Comparison of ENCODE assay signal across 8 mouse cellular contexts in genomic region chr9:96712758-96713471, GRCm38 (mm10). TPM values are rescaled to one million over a fixed set of nuclear protein-coding genes. Genes with fewer than 3 reads are reported as not detected.
A peak's percentile ranks its signal among the peaks of the same experiment; 100 is the strongest.
DNase-seq lines count a peak whose midpoint lies in the region; ATAC-seq and TF ChIP-seq lines count a peak whose summit lies in the region.

No protein-coding gene starts in this region.

- no peaks in the 10 kb centered on the region for H3K9me3 ChIP-seq in G1E (replicated peaks)
- no peaks in the 10 kb centered on the region for H3K9me3 ChIP-seq in intestine, embryonic 16.5 days (ENCODE audit: control insufficient read depth, low read length)

- no peaks in the 10 kb centered on the region for H3K27me3 ChIP-seq in G1E (ENCODE audit: insufficient read depth, low read length)
- H3K27me3 ChIP-seq in intestine, embryonic 16.5 days (replicated peaks; ENCODE audit: control insufficient read depth, insufficient read depth, low read length) = no peaks in the 10 kb centered on the region

- peaks cover 85% of the 10 kb centered on the region for H3K36me3 ChIP-seq in G1E (replicated peaks)
- 0 out of 2 replicates have a peak, but pooled peaks cover 3% of the 10 kb centered on the region for H3K36me3 ChIP-seq in intestine, embryonic 16.5 days (ENCODE audit: control insufficient read depth, insufficient read depth, low read length)

- ATAC-seq in frontal cortex, adult (ENCODE audit: low TSS enrichment) = peak; percentile 29; the same call in 1 of the 2 replicates
- peak; percentile 96 for ATAC-seq in G1E (ENCODE audit: extremely low read depth, insufficient number of reproducible peaks, low FRiP score, poor library complexity, severe bottlenecking)
- ATAC-seq in intestine, embryonic 16.5 days = peak; percentile 74
- ATAC-seq in megakaryocyte progenitor cell, adult 5-6 weeks (replicated peaks; ENCODE audit: poor library complexity) = peak; percentile 78

- H3K4me2 ChIP-seq in intestine, embryonic 16.5 days (ENCODE audit: low read depth, low read length) = peak overlapping the region; percentile 41

- DNase-seq in frontal cortex, postnatal 14 days (ENCODE audit: low spot score in 2 of 2) = no peak
- peak; percentile 72 for DNase-seq in G1E (ENCODE audit: low spot score)
- peak; percentile 69 for DNase-seq in gastrocnemius, postnatal 14 days
- DNase-seq in left cerebral cortex, postnatal 14 days (ENCODE audit: low spot score in 2 of 2) = no peak
- no peak for DNase-seq in frontal cortex, postnatal 25 days (ENCODE audit: low spot score in 2 of 2)

- H3K27ac ChIP-seq in intestine, embryonic 16.5 days (ENCODE audit: low read length) = peak overlapping the region; percentile 29; the same call in 1 of the 2 replicates

- H3K4me1 ChIP-seq in G1E (ENCODE audit: insufficient read depth, low read depth, low read length) = peaks cover 59% of the 10 kb centered on the region
- no peaks in the 10 kb centered on the region for H3K4me1 ChIP-seq in intestine, embryonic 16.5 days (ENCODE audit: control insufficient read depth, insufficient read depth, low read length)

- intact Hi-C loops in gastrocnemius, postnatal 14 days (cut with DNase I; ENCODE audit: low total_unique reads) = no loop called here
- intact Hi-C loops in left cerebral cortex, postnatal 14 days (cut with DNase I) = no loop called here

- WGBS in intestine, embryonic 16.5 days = 66% methylated on average over 14 of the region's 14 CpGs

- H3K9ac ChIP-seq in intestine, embryonic 16.5 days (ENCODE audit: low read depth, low read length) = peak overlapping the region; percentile 51; the same call in 1 of the 2 replicates

- peak overlapping the region; percentile 63 for H3K4me3 ChIP-seq in G1E (ENCODE audit: low read depth, low read length)
- peak overlapping the region; percentile 29; the same call in 1 of the 2 replicates for H3K4me3 ChIP-seq in intestine, embryonic 16.5 days (ENCODE audit: low read length)

- no peak for TF ChIP-seq CTCF in G1E (IDR thresholded peaks at IDR 0.05; ENCODE audit: low read depth, low read length)

RNA-seq across cellular contexts. Expression of gene Zbtb38, which starts 39.7 kb away (rescaled TPM):
- total RNA-seq in G1E (2014; fragmentation: Nextera tagmentation) (38.2 and 50.9 TPM in 2 replicates), G1E (2017) (36.2 and 37.6 TPM in 2 replicates)
- 2.9 and 3.7 TPM in 2 replicates for polyA plus RNA-seq in G1E (2012)
- 10 to 100 TPM; 12.9 to 14.6 TPM for total RNA-seq in gastrocnemius, postnatal 14 days (2021)
- polyA plus RNA-seq in intestine, embryonic 16.5 days (2015; fragmentation: Nextera tagmentation; extraction: Ambion mirVana) = 20.3 and 20.6 TPM in 2 replicates
- 23.5 and 27.8 TPM in 2 replicates for total RNA-seq in megakaryocyte progenitor cell, adult 5-6 weeks (2015)
- total RNA-seq in megakaryocyte progenitor cell, adult 5-6 weeks (2017) = 24.2 and 25.7 TPM in 2 replicates
- 10 to 100 TPM; 47.0 to 49.0 TPM for total RNA-seq in left cerebral cortex, postnatal 14 days (2021)

Comparison
In these comparisons a context has a peak if more than half of its experiments do, and no peak if none do; other contexts are left out.
1. ATAC-seq: peak in every context shown above with its lines; median percentile 96 in G1E; 78 in megakaryocyte progenitor cell, adult 5-6 weeks; 74 in intestine, embryonic 16.5 days; 29 in frontal cortex, adult.
2. DNase-seq: peak in G1E (single experiment) and gastrocnemius, postnatal 14 days (single experiment); none in frontal cortex, postnatal 14 days (0 of 2), left cerebral cortex, postnatal 14 days (0 of 2) and frontal cortex, postnatal 25 days (0 of 2).